Mouse (Mus musculus) midbrain, embryonic 15.5 days (tissue): Measurements from ENCODE around the gene Lsamp. TPM values are rescaled to one million over a fixed set of nuclear protein-coding genes. Genes with fewer than 3 reads are reported as not detected.

Experiments used
- ATAC-seq: fragments of 200-750 bp; cut with Nextera tagmentation; replicated peaks from 2 replicates; pipeline ENCODE4 v1.8.0; 2017; ENCODE audit warnings: moderate TSS enrichment
- H3K27ac ChIP-seq: fragments of 300-500 bp; sonication (generic); 2 replicates; pipeline ENCODE4 v1.5.1; 2015; ENCODE audit warnings: mild to moderate bottlenecking, inconsistent platforms
- H3K27me3 ChIP-seq: fragments of 300-500 bp; sonication (generic); replicated peaks from 2 replicates; pipeline ENCODE4 v1.6.1; 2015; ENCODE audit warnings: inconsistent platforms
- H3K36me3 ChIP-seq: fragments of 300-500 bp; sonication (generic); replicated peaks from 2 replicates; pipeline ENCODE4 v1.6.1; 2015; ENCODE audit warnings: inconsistent platforms
- H3K4me1 ChIP-seq: fragments of 300-500 bp; sonication (generic); 2 replicates; pipeline ENCODE4 v1.6.1; 2015; ENCODE audit warnings: inconsistent platforms
- H3K4me2 ChIP-seq: fragments of 300-500 bp; sonication (generic); 2 replicates; pipeline ENCODE4 v1.6.1; 2015; ENCODE audit warnings: inconsistent platforms, mild to moderate bottlenecking, moderate library complexity
- H3K4me3 ChIP-seq: fragments of 300-500 bp; sonication (generic); 2 replicates; pipeline ENCODE4 v1.5.1; 2015; ENCODE audit warnings: mild to moderate bottlenecking, inconsistent platforms
- H3K9ac ChIP-seq: fragments of 300-500 bp; sonication (generic); 2 replicates; pipeline ENCODE4 v1.6.1; 2015; ENCODE audit warnings: mild to moderate bottlenecking, inconsistent platforms
- H3K9me3 ChIP-seq: fragments of 300-500 bp; sonication (generic); 2 replicates; pipeline ENCODE4 v1.6.1; 2016; ENCODE audit warnings: inconsistent platforms
- WGBS: fragments of 180-500 bp; shearing (Covaris S2); methylation state at CpG from one replicate; pipeline ENCODE4 v1.1.7; 2015; ENCODE audit warnings: mixed read lengths; 5-methylcytosine and 5-hydroxymethylcytosine counted together
- polyA plus RNA-seq: library from polyadenylated mRNA; unstranded; fragments of >200 nt; fragmentation: Nextera tagmentation; extraction: Ambion mirVana; gene quantifications from 2 replicates; pipeline ENCODE4 v1.2.1, GENCODE M21; 2015

The Lsamp gene
- polyA plus RNA-seq, 1 experiment from 2014 or later = 107 TPM

DNA sequence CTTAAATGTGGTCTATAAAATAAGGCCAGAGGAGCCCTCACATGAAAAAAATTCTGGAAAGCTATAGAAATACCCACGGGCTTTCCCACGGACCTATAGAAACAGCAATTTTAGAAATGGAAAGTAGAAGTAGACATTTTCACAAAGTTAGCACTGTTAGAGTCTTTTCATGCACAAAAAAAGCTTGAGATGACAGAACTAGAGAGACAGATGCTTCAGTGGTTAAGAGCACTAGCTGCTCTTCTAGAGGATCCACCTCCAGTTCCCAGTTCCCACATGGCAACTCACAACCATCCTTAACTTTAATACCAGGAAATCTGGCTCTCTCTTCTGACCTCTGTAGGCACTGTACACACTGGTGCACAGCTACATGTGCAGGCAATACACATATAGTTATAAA lies 2049.3 kb downstream of the Lsamp start:
- no peak for ATAC-seq
- Histone ChIP-seq H3K4me3 (no peak overlapping the region), H3K4me2 (no peak overlapping the region), H3K27ac (no peak overlapping the region), H3K9me3 (no peaks in the 10 kb centered on the region), H3K36me3 (no peaks in the 10 kb centered on the region), H3K9ac (no peak overlapping the region), H3K27me3 (no peaks in the 10 kb centered on the region), H3K4me1 (no peaks in the 10 kb centered on the region)
- 95% methylated on average over 2 of the region's 2 CpGs for WGBS

- Histone ChIP-seq H3K4me3 (no peak overlapping the region), H3K9ac (no peak overlapping the region), H3K27ac (no peak overlapping the region), H3K27me3 (no peaks in the 10 kb centered on the region), H3K4me1 (0 out of 2 replicates have a peak, but pooled peaks cover 5% of the 10 kb centered on the region), H3K4me2 (no peak overlapping the region), H3K9me3 (no peaks in the 10 kb centered on the region), H3K36me3 (no peaks in the 10 kb centered on the region)
- no peak for ATAC-seq
Measured at GRCm38 (mm10) chr16:42048138-42048537, 2064.0 kb downstream of the Lsamp start.

DNA sequence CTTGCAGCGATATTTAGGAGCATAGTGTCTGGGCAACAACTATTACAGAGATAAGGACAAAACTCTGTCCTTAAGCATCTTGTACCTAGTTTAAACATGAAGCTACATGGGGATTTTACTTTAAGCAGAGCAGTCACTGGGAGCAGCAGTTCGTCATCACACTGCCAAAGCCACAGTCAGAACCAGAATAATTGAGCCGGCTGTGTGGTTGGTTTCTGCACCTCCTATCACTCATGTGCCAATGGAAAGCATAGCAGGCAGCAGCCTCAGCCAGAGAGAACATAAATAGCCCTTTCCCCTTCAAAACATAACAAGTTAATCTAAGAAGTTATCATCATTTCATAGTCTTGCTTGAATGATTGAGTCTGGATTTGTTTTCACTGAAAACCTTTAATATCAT lies 2075.8 kb downstream of the Lsamp start:
- H3K36me3 ChIP-seq = no peaks in the 10 kb centered on the region
- H3K4me3 ChIP-seq = no peak overlapping the region
- H3K4me1 ChIP-seq = 0 out of 2 replicates have a peak, but pooled peaks cover 2% of the 10 kb centered on the region
- H3K9me3 ChIP-seq = no peaks in the 10 kb centered on the region
- H3K27ac ChIP-seq = no peak overlapping the region
- no peak overlapping the region for H3K9ac ChIP-seq
- no peak overlapping the region for H3K4me2 ChIP-seq
- no peak for ATAC-seq
- 60% methylated on average over 3 of the region's 3 CpGs for WGBS
- no peaks in the 10 kb centered on the region for H3K27me3 ChIP-seq

- H3K4me2 ChIP-seq = no peak overlapping the region
- no peak overlapping the region for H3K27ac ChIP-seq
- no peak overlapping the region for H3K9ac ChIP-seq
- 78% methylated on average over 3 of the region's 3 CpGs for WGBS
- no peak overlapping the region for H3K4me3 ChIP-seq
- no peaks in the 10 kb centered on the region for H3K27me3 ChIP-seq
- H3K4me1 ChIP-seq = no peaks in the 10 kb centered on the region
- H3K36me3 ChIP-seq = no peaks in the 10 kb centered on the region
- no peak for ATAC-seq
- H3K9me3 ChIP-seq = no peaks in the 10 kb centered on the region
Measured at GRCm38 (mm10) chr16:42074325-42074724, 2090.2 kb downstream of the Lsamp start.

- Histone ChIP-seq H3K4me1 (no peaks in the 10 kb centered on the region), H3K27ac (no peak overlapping the region), H3K9me3 (no peaks in the 10 kb centered on the region), H3K9ac (no peak overlapping the region), H3K36me3 (no peaks in the 10 kb centered on the region), H3K4me2 (no peak overlapping the region), H3K4me3 (no peak overlapping the region), H3K27me3 (no peaks in the 10 kb centered on the region)
- ATAC-seq = no peak
- WGBS = 74% methylated on average over 4 of the region's 4 CpGs
Measured at GRCm38 (mm10) chr16:42079573-42079972, 2095.4 kb downstream of the Lsamp start.

GRCm38 (mm10) chr16:42081611-42082010 lies 2097.4 kb downstream of the Lsamp start:
- Histone ChIP-seq H3K9ac (no peak overlapping the region), H3K4me1 (no peaks in the 10 kb centered on the region), H3K9me3 (no peaks in the 10 kb centered on the region), H3K27ac (no peak overlapping the region), H3K4me2 (no peak overlapping the region), H3K27me3 (no peaks in the 10 kb centered on the region), H3K4me3 (no peak overlapping the region), H3K36me3 (no peaks in the 10 kb centered on the region)
- ATAC-seq = no peak
- WGBS = 57% methylated on average over 2 of the region's 2 CpGs

- H3K36me3 ChIP-seq = no peaks in the 10 kb centered on the region
- 96% methylated on average over 1 of the region's 1 CpGs for WGBS
Measured at GRCm38 (mm10) chr16:42097510-42097909, 2113.3 kb downstream of the Lsamp start.

GRCm38 (mm10) chr16:42102186-42102585 lies 2118.0 kb downstream of the Lsamp start:
- WGBS = 59% methylated on average over 2 of the region's 2 CpGs
- ATAC-seq = no peak
- Histone ChIP-seq H3K27ac (no peak overlapping the region), H3K9me3 (no peaks in the 10 kb centered on the region), H3K27me3 (no peaks in the 10 kb centered on the region), H3K9ac (no peak overlapping the region), H3K4me2 (no peak overlapping the region), H3K36me3 (no peaks in the 10 kb centered on the region), H3K4me1 (0 out of 2 replicates have a peak, but pooled peaks cover 7% of the 10 kb centered on the region), H3K4me3 (no peak overlapping the region)

More at GRCm38 (mm10) chr16:42097510-42097909, 2113.3 kb downstream of the Lsamp start:
- Histone ChIP-seq H3K27ac (no peak overlapping the region), H3K27me3 (no peaks in the 10 kb centered on the region), H3K9me3 (no peaks in the 10 kb centered on the region), H3K4me1 (0 out of 2 replicates have a peak, but pooled peaks cover 3% of the 10 kb centered on the region), H3K9ac (no peak overlapping the region), H3K4me3 (no peak overlapping the region), H3K4me2 (no peak overlapping the region)
- ATAC-seq = no peak

GRCm38 (mm10) chr16:42102635-42103034 lies 2118.5 kb downstream of the Lsamp start:
- H3K27ac ChIP-seq = no peak overlapping the region
- H3K36me3 ChIP-seq = no peaks in the 10 kb centered on the region
- no peak for ATAC-seq

GRCm38 (mm10) chr16:42112251-42112650 lies 2128.1 kb downstream of the Lsamp start:
- Histone ChIP-seq H3K4me2 (no peak overlapping the region), H3K9me3 (no peaks in the 10 kb centered on the region), H3K9ac (no peak overlapping the region), H3K36me3 (no peaks in the 10 kb centered on the region), H3K4me3 (no peak overlapping the region), H3K27ac (no peak overlapping the region), H3K27me3 (no peaks in the 10 kb centered on the region), H3K4me1 (peaks cover 3% of the 10 kb centered on the region; the same call in 1 of the 2 replicates)
- WGBS = 92% methylated on average over 1 of the region's 1 CpGs
- ATAC-seq = no peak

More at GRCm38 (mm10) chr16:42102635-42103034, 2118.5 kb downstream of the Lsamp start:
- Histone ChIP-seq H3K4me3 (no peak overlapping the region), H3K9ac (no peak overlapping the region), H3K4me1 (0 out of 2 replicates have a peak, but pooled peaks cover 7% of the 10 kb centered on the region), H3K4me2 (no peak overlapping the region), H3K27me3 (no peaks in the 10 kb centered on the region), H3K9me3 (no peaks in the 10 kb centered on the region)
- 70% methylated on average over 8 of the region's 8 CpGs for WGBS

GRCm38 (mm10) chr16:42113246-42113645 lies 2129.1 kb downstream of the Lsamp start:
- Histone ChIP-seq H3K27me3 (no peaks in the 10 kb centered on the region), H3K4me2 (no peak overlapping the region), H3K4me1 (peaks cover 3% of the 10 kb centered on the region; the same call in 1 of the 2 replicates), H3K4me3 (no peak overlapping the region), H3K9me3 (no peaks in the 10 kb centered on the region), H3K9ac (no peak overlapping the region), H3K36me3 (no peaks in the 10 kb centered on the region), H3K27ac (no peak overlapping the region)
- WGBS = 81% methylated on average over 2 of the region's 2 CpGs
- ATAC-seq = no peak

- H3K36me3 ChIP-seq = no peaks in the 10 kb centered on the region
- no peak for ATAC-seq
- no peaks in the 10 kb centered on the region for H3K9me3 ChIP-seq
- no peak overlapping the region for H3K9ac ChIP-seq
- no peak overlapping the region for H3K4me3 ChIP-seq
- no peak overlapping the region for H3K4me2 ChIP-seq
- H3K27ac ChIP-seq = no peak overlapping the region
- no peaks in the 10 kb centered on the region for H3K4me1 ChIP-seq
- no peaks in the 10 kb centered on the region for H3K27me3 ChIP-seq
- WGBS = 86% methylated on average over 6 of the region's 6 CpGs
Measured at GRCm38 (mm10) chr16:42121788-42122187, 2137.6 kb downstream of the Lsamp start.

- no peaks in the 10 kb centered on the region for H3K36me3 ChIP-seq
- no peak for ATAC-seq
- no peaks in the 10 kb centered on the region for H3K9me3 ChIP-seq
- no peaks in the 10 kb centered on the region for H3K27me3 ChIP-seq
- H3K9ac ChIP-seq = no peak overlapping the region
- H3K4me3 ChIP-seq = no peak overlapping the region
- no peak overlapping the region for H3K27ac ChIP-seq
- no peak overlapping the region for H3K4me2 ChIP-seq
- 43% methylated on average over 4 of the region's 4 CpGs for WGBS
- H3K4me1 ChIP-seq = no peaks in the 10 kb centered on the region
Measured at GRCm38 (mm10) chr16:42123826-42124225, 2139.7 kb downstream of the Lsamp start.
